Mouse (Mus musculus) lung, embryonic 15.5 days (tissue): Measurements from ENCODE around the gene Rassf7. TPM values are rescaled to one million over a fixed set of nuclear protein-coding genes. Genes with fewer than 3 reads are reported as not detected.

Experiments used
- ATAC-seq: fragments of 200-750 bp; cut with Nextera tagmentation; 2 replicates; pipeline ENCODE4 v1.8.0; 2017; ENCODE audit warnings: moderate number of reproducible peaks, borderline replicate concordance; ENCODE audit not compliant: low FRiP score, low TSS enrichment; ENCODE audit errors: extremely low read depth
- H3K27ac ChIP-seq: fragments of 300-500 bp; sonication (generic); 2 replicates; pipeline ENCODE4 v1.5.1; 2015; ENCODE audit warnings: moderate library complexity, mild to moderate bottlenecking, inconsistent platforms
- H3K27me3 ChIP-seq: fragments of 300-500 bp; sonication (generic); 2 replicates; pipeline ENCODE4 v1.6.1; 2015; ENCODE audit warnings: inconsistent platforms
- H3K36me3 ChIP-seq: fragments of 300-500 bp; sonication (generic); 2 replicates; pipeline ENCODE4 v1.6.1; 2015; ENCODE audit warnings: inconsistent platforms
- H3K4me1 ChIP-seq: fragments of 300-500 bp; sonication (generic); 2 replicates; pipeline ENCODE4 v1.6.1; 2015; ENCODE audit warnings: inconsistent platforms
- H3K4me2 ChIP-seq: fragments of 300-500 bp; sonication (generic); 2 replicates; pipeline ENCODE4 v1.6.1; 2015; ENCODE audit warnings: inconsistent platforms, mild to moderate bottlenecking, moderate library complexity
- H3K4me3 ChIP-seq: fragments of 300-500 bp; sonication (generic); 2 replicates; pipeline ENCODE4 v1.5.1; 2015; ENCODE audit warnings: mild to moderate bottlenecking, inconsistent platforms
- H3K9ac ChIP-seq: fragments of 300-500 bp; sonication (generic); 2 replicates; pipeline ENCODE4 v1.6.1; 2015; ENCODE audit warnings: inconsistent platforms
- H3K9me3 ChIP-seq: fragments of 300-500 bp; sonication (generic); 2 replicates; pipeline ENCODE4 v1.6.1; 2016; ENCODE audit warnings: inconsistent platforms
- WGBS: fragments of 180-500 bp; shearing (Covaris S2); methylation state at CpG from one replicate; pipeline ENCODE4 v1.1.7; 2015; 5-methylcytosine and 5-hydroxymethylcytosine counted together
- polyA plus RNA-seq: library from polyadenylated mRNA; unstranded; fragments of >200 nt; fragmentation: Nextera tagmentation; extraction: Ambion mirVana; gene quantifications from 2 replicates; pipeline ENCODE4 v1.2.1, GENCODE M21; 2015

Gene Rassf7
- polyA plus RNA-seq, result 59.7 and 62.6 TPM in 2 replicates

DNA sequence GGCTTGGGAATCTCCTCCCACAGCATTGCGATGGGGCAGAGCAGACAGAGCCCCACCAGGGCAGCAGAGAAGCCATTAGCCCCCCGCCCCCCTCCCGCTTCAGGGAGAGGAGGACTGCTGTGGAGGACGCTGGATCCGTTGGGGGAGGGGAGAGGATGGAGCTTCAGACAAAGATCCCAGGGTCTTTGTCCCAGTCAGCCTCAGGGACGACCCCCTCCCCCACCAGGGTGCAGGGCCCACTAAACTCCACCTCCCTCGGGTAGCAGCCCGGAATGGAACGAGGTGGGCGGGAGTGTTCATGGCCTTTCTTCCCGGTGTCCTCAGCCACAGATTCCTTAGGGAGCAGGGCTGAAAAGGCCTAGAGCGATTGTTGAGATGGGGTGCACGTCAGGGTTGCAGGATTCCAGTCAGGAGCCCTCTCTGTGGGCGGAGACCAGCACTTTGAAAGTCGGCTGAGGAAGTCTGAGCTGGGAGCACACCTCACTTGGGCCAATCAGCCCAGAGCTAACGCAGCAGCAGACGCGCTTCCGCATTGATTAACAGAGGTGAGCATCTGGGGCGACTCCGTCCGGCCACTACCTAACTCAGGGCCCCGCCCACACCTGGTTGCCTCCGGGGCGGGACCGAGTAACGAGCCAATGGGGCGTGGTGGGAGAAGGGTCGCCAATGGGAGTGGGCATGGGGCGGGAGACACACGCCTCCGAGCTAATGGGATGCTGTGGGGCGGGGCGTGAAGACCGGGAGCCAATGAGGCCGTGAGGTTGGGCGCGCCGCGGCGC is at the start of gene Rassf7:
Gene Rassf7, plus strand, starts transcription at position 760 of the 779 bp plus-strand sequence.
- ATAC-seq, result peak; percentile 93
- no peaks in the 10 kb centered on the region for H3K27me3 ChIP-seq
- peak within 1 kb of the TSS; percentile 98 for H3K27ac ChIP-seq
- peak within 1 kb of the TSS; percentile 67 for H3K4me3 ChIP-seq
- WGBS, result under 1% methylated on average over 41 of the region's 41 CpGs
- H3K9ac ChIP-seq, result peak within 1 kb of the TSS; percentile 61
- H3K4me2 ChIP-seq, result peak within 1 kb of the TSS; percentile 97
- H3K9me3 ChIP-seq, result no peaks in the 10 kb centered on the region
- peaks cover 24% of the 10 kb centered on the region for H3K4me1 ChIP-seq
- H3K36me3 ChIP-seq, result no peaks in the 10 kb centered on the region

DNA sequence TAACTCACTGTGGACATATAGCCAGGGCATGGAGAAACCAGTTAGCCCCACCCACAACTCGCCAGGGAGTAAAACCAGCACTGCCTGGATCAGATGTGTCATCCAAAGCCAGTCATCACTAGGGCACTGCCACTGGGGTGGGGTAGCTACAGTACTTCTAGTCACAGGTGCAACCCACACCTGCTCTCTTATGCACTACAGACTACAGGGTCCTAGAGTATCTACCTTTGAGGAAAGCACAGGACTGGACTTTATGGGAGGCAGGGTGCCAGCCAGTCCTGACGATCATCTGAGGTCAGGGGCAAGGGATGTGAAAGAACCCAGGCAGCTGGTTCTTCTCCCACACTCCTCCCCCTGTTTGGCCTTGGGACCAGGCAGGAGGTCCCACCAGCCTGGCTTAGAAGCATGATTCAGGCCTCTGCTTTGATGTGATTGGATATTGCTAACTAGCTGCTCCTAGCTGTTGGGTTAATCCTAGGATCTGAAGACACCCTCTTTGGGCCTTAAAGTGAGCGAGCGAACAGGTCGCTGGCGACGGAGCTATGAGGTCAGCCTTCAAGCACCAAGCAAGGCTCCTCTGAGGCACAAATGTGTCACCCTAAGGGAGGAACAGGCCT is 47.7 kb upstream of the Rassf7 start:
- Histone ChIP-seq H3K27ac (peak overlapping the region; percentile 85), H3K4me3 (peak overlapping the region; percentile 54), H3K4me1 (peaks cover 29% of the 10 kb centered on the region), H3K27me3 (no peaks in the 10 kb centered on the region), H3K36me3 (peaks cover 23% of the 10 kb centered on the region), H3K9me3 (no peaks in the 10 kb centered on the region), H3K4me2 (peak overlapping the region; percentile 69), H3K9ac (peak overlapping the region; percentile 67)
- ATAC-seq, result peak; percentile 6; the same call in 1 of the 2 replicates
- 9% methylated on average over 7 of the region's 7 CpGs for WGBS

DNA sequence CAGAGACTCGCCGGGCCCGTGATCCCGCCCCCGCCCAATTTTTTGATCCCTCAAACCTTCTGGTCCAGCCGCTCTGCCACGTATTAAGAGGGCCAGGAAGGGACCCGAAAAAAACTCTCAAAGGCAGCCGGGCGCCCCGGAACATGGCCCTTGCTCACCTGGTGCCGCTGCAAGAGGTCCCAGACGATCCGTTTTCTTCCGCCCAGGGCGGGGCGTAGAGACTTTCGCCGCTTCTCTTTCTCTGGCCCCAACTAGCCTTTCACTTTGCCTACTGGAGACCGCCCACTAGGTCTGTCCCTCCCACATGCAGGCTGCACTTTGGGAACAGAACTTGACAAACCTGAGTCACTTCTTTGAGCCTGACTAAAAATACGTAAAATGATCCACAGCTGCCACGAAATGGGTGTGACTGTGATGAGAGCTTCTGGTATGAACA is 47.1 kb upstream of the Rassf7 start:
- peak; percentile 63 for ATAC-seq
- peaks cover 18% of the 10 kb centered on the region for H3K36me3 ChIP-seq
- peak overlapping the region; percentile 85 for H3K27ac ChIP-seq
- H3K9ac ChIP-seq, result peak overlapping the region; percentile 67
- under 1% methylated on average over 22 of the region's 22 CpGs for WGBS
- H3K9me3 ChIP-seq, result no peaks in the 10 kb centered on the region
- peak overlapping the region; percentile 69 for H3K4me2 ChIP-seq
- no peaks in the 10 kb centered on the region for H3K27me3 ChIP-seq
- peak overlapping the region; percentile 54 for H3K4me3 ChIP-seq
- H3K4me1 ChIP-seq, result peaks cover 34% of the 10 kb centered on the region

DNA sequence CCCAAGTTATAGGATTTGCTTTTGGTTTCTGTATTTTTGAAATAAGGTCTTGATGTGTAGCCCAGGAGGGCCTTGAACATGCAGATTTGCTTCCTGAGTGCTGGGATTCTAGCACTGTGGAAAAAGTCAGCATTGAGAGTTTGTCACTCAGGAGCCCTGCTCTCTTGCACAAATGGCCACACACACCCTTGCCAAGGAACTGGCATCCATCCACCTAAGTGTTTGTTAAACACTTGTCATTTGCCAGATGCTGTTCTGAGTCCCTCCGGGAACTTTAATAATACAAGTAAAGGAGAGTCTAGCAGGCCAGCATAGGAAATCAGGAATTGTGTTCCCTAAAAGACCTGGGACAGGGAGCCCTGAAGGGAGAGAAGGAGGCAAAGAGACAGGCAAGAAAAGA is 46.4 kb upstream of the Rassf7 start:
- WGBS, result 41% methylated on average over 1 of the region's 1 CpGs
- Histone ChIP-seq H3K27me3 (no peaks in the 10 kb centered on the region), H3K9me3 (no peaks in the 10 kb centered on the region), H3K4me2 (peak overlapping the region; percentile 69; the same call in 1 of the 2 replicates), H3K36me3 (peaks cover 12% of the 10 kb centered on the region; the same call in 1 of the 2 replicates), H3K27ac (peak overlapping the region; percentile 85), H3K9ac (no peak overlapping the region), H3K4me3 (no peak overlapping the region), H3K4me1 (peaks cover 37% of the 10 kb centered on the region)
- no peak for ATAC-seq

DNA sequence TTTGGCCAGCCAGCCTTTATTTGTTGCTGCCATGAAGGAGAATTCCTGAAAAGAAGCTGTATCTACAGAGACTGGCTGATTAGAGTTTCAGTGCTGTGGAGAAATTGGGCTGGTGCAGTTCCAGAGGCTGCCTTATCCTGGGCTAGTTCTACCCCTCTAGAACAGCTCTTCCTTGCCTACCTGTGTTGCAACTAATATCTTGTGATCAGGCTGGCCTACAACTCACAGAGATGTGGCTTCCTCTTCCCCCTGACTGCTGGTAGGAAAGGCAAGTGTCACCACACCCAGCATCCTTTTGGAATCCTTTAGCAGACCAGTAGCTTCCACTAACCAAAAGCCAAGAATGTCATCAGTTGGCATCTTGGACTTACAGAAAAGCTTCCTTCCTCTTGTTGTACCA is 45.8 kb upstream of the Rassf7 start:
- H3K4me2 ChIP-seq, result peak overlapping the region; percentile 0; the same call in 1 of the 2 replicates
- no peaks in the 10 kb centered on the region for H3K27me3 ChIP-seq
- H3K4me3 ChIP-seq, result no peak overlapping the region
- H3K36me3 ChIP-seq, result peaks cover 10% of the 10 kb centered on the region; the same call in 1 of the 2 replicates
- no peak overlapping the region for H3K9ac ChIP-seq
- H3K4me1 ChIP-seq, result peaks cover 37% of the 10 kb centered on the region
- no peak for ATAC-seq
- H3K9me3 ChIP-seq, result no peaks in the 10 kb centered on the region
- peak overlapping the region; percentile 85 for H3K27ac ChIP-seq

DNA sequence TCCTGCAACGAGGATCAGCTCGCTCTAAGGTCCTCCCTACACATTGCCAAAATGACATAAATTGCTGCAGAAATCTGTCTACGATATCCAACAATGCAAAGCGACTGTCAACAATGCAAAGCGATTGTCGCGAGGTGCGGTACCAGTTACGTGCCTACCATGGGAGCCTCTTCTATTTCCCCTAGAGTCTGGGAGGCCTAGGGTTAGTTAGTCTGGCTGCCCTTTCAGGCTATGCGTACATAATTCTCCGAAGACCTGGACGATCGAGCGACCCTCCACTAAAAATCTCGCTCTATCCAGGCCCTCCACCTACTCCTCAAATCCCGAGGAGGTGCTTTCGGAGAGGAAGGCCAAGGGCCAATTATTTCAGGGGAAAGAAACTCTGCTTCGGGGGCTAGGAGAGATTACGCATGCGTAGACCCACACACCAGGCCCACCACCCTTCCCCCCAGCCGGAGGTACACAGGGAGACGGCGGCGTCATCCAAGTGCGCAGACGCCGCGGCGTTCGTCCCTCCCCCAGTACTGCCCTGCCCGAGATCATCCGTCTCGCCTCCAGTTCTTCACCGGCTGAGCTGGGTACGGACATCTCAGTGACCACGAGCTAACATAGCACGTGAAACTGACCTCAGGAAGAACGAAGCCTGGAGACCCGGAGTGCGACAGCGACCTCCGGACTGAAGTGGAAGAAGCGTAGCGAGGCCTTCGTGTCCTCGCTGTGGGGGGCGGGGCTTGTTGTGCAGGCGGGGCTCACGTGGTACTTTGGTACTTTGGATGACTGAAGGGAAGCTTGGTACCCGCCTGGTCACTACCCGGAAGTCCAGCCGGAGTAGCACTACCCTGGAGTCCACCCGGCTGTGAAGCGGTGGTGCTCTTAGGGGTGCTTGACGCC is 43.3 kb upstream of the Rassf7 start, which contains the start of gene Rnh1:
Gene Rnh1, minus strand, starts transcription at position 742 of the 891 bp plus-strand sequence.
- 3% methylated on average over 55 of the region's 55 CpGs for WGBS
- H3K9me3 ChIP-seq, result no peaks in the 10 kb centered on the region
- peak; percentile 93 for ATAC-seq
- no peaks in the 10 kb centered on the region for H3K36me3 ChIP-seq
- H3K4me1 ChIP-seq, result peaks cover 34% of the 10 kb centered on the region
- no peaks in the 10 kb centered on the region for H3K27me3 ChIP-seq
- H3K9ac ChIP-seq, result peak within 1 kb of the TSS; percentile 58
- peak within 1 kb of the TSS; percentile 61 for H3K4me3 ChIP-seq
- peak within 1 kb of the TSS; percentile 61 for H3K4me2 ChIP-seq
- H3K27ac ChIP-seq, result peak within 1 kb of the TSS; percentile 98

DNA sequence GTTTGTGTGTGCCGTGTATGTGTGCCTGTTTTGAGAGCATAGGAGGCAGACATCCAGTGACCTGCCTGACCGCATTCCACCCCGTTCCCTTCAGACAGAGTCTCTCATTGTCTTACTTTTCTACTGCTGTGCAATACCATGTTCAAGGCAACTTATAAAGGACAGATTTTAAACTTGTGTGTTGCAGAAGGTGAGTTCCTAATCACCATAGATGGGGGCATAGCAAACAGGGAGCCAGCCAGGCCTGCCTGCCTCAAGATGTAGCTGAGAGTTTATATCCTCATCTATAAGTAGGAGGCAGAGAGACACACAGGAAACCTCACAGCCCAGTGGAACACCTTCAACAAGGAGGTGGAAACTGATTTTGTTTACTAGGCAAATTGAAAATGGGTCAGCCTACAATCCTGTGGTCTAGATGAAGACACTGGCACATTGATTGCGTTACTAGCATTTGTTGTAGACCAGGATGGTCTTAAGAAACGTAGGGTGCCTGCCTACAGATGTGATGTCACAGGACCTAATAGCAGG is 42.3 kb upstream of the Rassf7 start:
- Histone ChIP-seq H3K4me3 (peak overlapping the region; percentile 61), H3K27me3 (no peaks in the 10 kb centered on the region), H3K27ac (peak overlapping the region; percentile 98), H3K4me1 (peaks cover 26% of the 10 kb centered on the region), H3K9ac (0 out of 2 replicates have a peak overlapping the region, but pooled peaks have one; percentile 58), H3K9me3 (no peaks in the 10 kb centered on the region), H3K4me2 (peak overlapping the region; percentile 61), H3K36me3 (no peaks in the 10 kb centered on the region)
- WGBS, result 65% methylated on average over 5 of the region's 5 CpGs
- no peak for ATAC-seq

DNA sequence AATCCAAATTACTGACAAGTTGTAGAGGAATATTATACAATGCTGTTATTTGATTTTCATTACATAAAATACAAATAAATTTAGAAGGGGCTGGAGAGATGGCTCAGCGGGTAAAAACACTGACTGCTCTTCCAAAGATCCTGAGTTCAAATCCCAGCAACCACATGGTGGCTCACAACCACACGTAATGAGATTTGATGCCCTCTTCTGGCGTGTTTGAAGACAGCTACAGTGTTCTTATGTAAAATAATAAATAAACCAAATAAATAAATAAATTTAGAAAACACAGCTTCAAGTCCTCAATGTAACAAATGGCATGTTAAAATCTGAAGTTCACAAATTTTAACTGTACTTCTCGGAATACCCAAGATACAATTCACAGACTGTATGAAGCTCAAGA is 40.6 kb upstream of the Rassf7 start:
- Histone ChIP-seq H3K27ac (no peak overlapping the region), H3K4me3 (no peak overlapping the region)
- ATAC-seq, result no peak

DNA sequence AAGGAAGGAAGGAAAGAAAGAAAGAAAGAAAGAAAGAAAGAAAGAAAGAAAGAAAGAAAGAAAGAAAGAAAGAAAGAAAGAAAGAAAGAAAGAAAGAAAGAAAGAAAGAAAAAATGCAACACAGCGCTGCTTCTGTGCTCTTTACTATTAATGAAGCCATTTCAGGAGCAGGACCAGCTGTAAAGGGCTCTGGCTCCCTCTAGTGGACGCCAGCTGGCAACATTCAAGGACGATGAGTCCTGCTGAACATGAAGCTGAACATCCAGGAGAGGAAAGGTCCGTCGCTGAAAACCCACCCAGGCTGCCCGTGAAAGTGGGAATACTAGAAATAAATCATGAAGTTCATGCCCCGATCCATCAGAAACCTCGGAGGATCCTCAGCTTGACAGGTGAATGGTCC is 39.5 kb upstream of the Rassf7 start:
- Histone ChIP-seq H3K4me3 (no peak overlapping the region), H3K27me3 (no peaks in the 10 kb centered on the region), H3K9ac (no peak overlapping the region), H3K4me1 (peaks cover 13% of the 10 kb centered on the region), H3K36me3 (no peaks in the 10 kb centered on the region), H3K4me2 (no peak overlapping the region), H3K9me3 (no peaks in the 10 kb centered on the region), H3K27ac (no peak overlapping the region)
- 2% methylated on average over 8 of the region's 8 CpGs for WGBS
- no peak for ATAC-seq

More for the DNA sequence above, 40.6 kb upstream of the Rassf7 start:
- Histone ChIP-seq H3K9ac (no peak overlapping the region), H3K36me3 (no peaks in the 10 kb centered on the region), H3K9me3 (no peaks in the 10 kb centered on the region), H3K4me2 (no peak overlapping the region), H3K4me1 (peaks cover 13% of the 10 kb centered on the region), H3K27me3 (no peaks in the 10 kb centered on the region)
- WGBS, result 89% methylated on average over 4 of the region's 4 CpGs

DNA sequence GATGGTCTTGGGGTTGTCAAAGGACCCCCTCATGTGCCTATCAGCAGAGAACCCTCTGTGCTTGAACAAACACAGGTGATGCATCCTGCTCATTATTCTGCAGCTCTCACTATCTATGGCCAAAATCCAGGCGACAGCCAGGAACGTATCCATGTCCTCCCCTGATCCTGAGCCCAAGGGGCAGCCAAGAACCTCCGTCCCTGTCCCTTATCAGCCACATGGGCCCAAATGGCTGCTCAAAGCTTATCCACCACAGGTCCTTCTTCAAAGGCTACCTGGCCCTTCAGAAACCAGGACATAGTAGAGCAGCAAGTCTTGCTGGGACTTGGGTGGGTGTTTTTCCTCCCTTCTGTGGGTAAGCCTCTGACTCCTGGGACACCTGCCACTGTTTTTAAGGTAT is 27.5 kb upstream of the Rassf7 start:
- H3K4me2 ChIP-seq, result no peak overlapping the region
- H3K27me3 ChIP-seq, result no peaks in the 10 kb centered on the region
- no peak overlapping the region for H3K27ac ChIP-seq
- no peaks in the 10 kb centered on the region for H3K9me3 ChIP-seq
- peaks cover 32% of the 10 kb centered on the region for H3K36me3 ChIP-seq
- H3K4me1 ChIP-seq, result peaks cover 17% of the 10 kb centered on the region
- H3K4me3 ChIP-seq, result no peak overlapping the region
- no peak overlapping the region for H3K9ac ChIP-seq
- WGBS, result 70% methylated on average over 3 of the region's 3 CpGs
- no peak for ATAC-seq

DNA sequence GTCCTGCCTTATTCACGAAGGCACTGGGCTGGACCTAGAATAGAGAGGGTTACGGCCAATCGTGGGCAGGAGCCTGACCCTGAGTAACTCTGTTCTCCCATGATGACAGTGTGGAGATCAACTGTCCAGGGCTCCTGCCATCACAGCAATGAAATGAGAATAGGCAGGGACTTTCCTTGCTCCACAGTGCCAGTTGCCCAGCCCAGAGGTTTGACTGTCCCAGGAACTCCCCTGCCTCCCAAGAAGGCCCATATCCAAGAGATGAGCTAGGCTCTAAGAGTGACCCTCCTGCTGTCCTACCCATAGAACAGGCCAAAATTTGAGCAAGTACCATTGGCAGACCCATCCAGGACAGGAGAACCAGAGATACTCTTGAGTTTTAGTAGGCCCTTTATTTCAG is 26.9 kb upstream of the Rassf7 start:
- H3K9me3 ChIP-seq, result no peaks in the 10 kb centered on the region
- H3K9ac ChIP-seq, result no peak overlapping the region
- WGBS, result 85% methylated on average over 3 of the region's 3 CpGs
- H3K27me3 ChIP-seq, result no peaks in the 10 kb centered on the region
- H3K4me2 ChIP-seq, result no peak overlapping the region
- H3K4me1 ChIP-seq, result peaks cover 17% of the 10 kb centered on the region
- no peak overlapping the region for H3K27ac ChIP-seq
- no peak for ATAC-seq
- peaks cover 32% of the 10 kb centered on the region for H3K36me3 ChIP-seq
- H3K4me3 ChIP-seq, result no peak overlapping the region
